Mouse (Mus musculus) granulocyte monocyte progenitor cell, adult 5-6 weeks (primary cell): ENCODE measurements at regions not wholly inside any gene's neighbourhood (a gene's known extent, or its start where the extent isn't known, plus 50 kb on each side); places are given as distances from the start of the nearest gene placed in this dataset.

ENCODE experiments used
- ATAC-seq: replicated peaks from 2 replicates; pipeline ENCODE4 v1.8.0; 2016; ENCODE audit warnings: mild to moderate bottlenecking, moderate TSS enrichment, inconsistent platforms; ENCODE audit not compliant: poor library complexity, severe bottlenecking

DNA sequence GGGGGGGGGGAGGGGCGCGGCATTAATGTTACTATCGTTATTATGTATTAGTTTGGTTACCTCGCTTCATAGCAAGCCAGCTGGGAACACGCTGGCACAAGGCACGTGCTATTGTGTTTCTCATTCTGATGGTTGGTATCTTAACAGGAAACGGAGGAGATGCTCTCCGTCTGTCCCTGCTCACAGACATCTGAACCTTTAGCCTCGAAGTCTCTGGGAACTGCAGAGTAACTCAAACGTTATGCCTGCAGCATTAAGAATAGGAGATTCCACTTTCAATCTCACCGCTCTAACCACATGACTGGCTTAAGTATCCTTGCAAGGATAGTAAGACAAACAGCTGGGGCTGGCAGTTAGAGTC lies 80.0 kb downstream of the Nfkbiz start:
- no peak for ATAC-seq

- no peak for ATAC-seq
Measured at GRCm38 (mm10) chr16:55757952-55758706, 80.6 kb downstream of the Nfkbiz start.

- peak; percentile 28 for ATAC-seq
Measured at GRCm38 (mm10) chr16:55757422-55757815, 81.3 kb downstream of the Nfkbiz start.

DNA sequence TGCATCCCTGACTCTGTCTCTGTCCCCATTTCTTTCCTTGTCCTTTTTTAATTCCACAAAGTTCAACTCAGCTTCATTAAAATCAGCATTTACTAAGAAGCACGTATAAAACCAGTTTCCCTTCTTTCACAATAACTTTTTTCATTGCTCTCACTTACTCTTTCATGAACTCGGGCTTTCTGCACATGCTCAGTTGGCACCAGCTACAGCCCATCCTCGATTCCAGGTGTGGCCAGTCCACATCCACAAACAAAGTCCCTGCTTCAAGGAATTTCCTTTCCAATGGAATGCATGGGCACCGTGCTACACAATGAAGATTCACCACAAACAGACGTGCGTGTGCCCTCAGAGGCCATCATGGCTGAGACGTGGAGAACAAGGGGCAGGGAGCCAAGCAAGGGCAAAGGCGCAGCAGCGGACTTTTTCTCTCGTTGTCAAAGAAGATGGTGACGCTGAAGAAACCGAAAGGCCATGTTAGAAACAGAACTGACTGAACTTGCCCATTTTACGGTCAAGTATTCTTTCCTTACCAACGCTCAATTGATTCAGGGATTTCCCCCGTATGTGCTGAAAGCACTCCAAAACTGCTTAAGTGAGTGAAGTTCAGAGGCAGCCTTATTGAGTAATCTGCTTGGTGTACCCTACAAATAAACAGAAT lies 81.8 kb downstream of the Nfkbiz start:
- no peak for ATAC-seq

- ATAC-seq: no peak
Measured at GRCm38 (mm10) chr16:55755309-55755832, 83.3 kb downstream of the Nfkbiz start.

DNA sequence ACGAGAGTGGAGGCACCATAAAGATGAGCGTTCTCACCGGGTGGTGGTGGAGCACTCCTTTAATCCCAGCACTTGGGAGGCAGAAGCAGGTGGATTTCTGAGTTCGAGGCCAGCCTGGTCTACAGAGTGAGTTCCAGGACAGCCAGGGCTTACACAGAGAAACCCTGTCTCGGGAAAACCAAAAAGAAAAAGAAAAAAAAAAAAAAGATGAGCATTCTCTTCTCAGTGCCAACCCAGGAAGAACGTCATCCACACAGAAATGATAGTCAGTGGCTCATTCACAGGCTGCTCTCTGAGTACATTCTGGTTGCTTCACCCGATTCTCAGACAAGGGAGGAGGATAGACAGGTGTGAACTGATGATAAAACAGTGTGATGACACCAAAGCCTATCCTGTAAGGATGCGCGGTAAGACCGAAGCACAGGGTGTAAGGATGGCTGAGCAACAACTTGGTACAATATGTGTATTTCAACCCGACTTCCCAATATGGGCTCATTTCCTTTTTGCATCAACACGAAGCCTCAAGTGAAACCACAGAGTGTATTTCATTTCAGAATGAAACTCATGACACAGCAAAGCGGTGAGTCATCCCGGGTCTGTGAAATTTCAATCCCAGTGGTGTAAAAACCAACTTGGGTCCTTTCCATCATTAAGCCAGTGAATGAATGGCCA lies 84.5 kb downstream of the Nfkbiz start:
- ATAC-seq: peak; percentile 91

GRCm38 (mm10) chr16:55753380-55753779 lies 85.3 kb downstream of the Nfkbiz start:
- no peak for ATAC-seq

DNA sequence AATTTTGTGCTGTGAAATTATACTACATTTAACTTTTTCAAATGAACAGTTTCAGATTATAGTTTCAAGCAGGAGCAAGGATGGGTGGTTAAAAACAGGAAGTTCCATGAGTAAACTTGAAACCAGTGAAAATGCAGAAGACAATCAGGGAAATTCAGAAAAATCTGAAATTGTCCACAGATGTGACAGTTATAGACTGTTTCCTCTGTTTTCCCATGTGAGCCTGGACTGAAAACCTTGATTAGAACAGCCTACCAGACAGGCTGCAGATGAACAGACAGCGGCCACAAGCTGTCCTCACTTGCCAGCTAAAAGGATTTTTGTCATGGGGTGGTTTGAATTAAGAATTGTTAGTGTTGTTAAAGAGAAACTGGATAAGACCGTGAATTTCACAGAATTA lies 91.4 kb downstream of the Nfkbiz start:
- ATAC-seq: peak; percentile 92

DNA sequence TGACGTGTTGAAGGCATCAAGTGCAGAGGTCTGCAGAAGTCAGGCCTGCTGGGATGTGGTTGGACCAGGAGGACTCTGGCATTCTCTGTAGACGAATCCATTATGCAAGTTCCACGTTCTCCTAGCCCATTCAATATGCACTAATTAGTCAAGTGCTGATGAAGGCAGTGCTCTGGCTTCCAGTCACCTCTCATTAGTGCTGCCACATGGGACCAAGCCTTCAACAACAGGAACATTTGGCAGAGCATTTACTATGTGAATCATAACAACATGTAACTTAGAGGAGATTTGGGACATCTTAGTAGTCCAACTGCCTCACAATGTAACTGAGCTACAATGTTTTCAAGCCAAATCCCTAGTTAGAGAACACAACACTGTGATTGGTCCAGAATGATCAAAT lies 92.5 kb downstream of the Nfkbiz start:
- ATAC-seq: no peak

DNA sequence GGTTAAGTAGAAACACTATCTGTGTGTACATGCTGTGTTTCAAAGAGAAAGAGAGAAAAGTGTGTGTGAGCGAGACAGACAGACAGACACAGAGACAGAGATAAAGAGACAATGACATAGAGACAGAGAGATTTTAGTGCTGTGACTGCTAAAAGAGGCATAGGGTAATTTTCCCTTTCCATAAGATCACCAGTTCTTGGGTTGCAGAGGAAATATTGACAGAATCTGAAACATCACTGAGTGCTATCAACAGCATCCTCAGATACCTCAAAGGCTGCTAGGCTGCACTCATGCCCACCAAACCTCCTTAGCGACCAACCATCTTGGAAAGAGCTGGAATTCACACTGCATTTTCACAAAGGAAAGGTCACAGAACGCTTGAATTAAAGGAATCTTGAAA lies 93.6 kb downstream of the Nfkbiz start:
- ATAC-seq: no peak

GRCm38 (mm10) chr16:55741099-55741863 lies 97.4 kb downstream of the Nfkbiz start:
- ATAC-seq: no peak

DNA sequence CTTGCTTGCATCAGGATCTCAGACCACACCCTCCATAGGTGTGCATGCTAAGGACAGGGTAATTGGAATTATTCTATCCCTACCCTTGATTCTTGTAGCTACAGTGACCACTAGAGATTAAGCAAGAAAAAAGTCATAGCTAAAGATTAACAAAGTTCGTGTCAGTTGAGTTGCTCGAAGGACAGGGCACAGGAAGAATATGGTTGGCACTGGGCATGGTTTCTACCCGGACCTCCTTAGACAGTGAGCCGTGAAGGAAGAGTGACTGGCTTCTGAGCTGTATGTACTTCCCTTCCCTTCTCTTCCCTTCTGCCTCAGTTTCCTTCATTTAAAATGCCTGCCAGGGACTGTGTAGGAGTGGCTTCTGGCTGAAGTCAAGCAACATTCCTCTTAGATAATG lies 100.0 kb downstream of the Nfkbiz start:
- ATAC-seq: no peak

DNA sequence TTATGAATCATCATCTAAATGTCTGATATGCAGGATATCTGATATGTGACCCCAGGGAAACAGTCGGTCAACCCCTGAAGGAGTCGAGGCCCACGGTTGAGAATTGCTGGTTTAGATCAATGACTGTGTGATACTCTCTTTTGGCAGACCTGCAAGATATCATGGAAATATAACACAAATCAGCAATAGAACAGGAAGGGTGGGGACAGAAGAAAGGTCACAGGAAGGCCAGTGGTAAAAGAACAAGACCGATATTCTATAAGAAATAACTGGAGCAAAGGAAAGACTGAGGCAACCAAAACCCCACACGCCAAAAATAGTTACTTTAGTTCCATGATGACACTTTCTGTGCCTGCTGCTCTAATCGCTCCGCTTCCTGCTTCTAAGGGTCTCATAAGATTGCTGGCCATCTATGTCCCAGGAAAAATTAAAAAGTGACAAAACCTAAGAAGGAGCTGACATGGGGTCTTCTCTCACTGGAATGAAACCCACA lies 103.2 kb downstream of the Nfkbiz start:
- ATAC-seq: no peak

- ATAC-seq: no peak
Measured at GRCm38 (mm10) chr16:55734301-55734700, 104.4 kb downstream of the Nfkbiz start.

DNA sequence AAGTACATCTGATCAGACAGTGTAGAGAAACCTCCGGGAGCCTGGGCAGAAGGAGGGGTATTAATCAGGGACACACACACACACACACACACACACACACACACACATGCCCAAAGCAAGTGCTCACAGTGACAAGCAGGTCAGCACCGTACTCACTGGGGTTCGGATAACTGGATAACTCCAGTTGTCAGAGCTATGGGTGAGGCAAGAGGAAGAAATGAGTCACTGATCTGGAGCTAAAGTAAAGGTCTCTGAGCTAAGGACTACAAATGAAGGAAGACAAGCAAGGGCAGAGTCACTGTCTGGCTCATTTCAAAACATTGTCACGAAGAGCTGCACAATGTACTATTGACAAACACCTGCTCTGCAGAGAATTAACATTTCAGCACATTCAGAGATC lies 104.9 kb downstream of the Nfkbiz start:
- ATAC-seq: no peak

- ATAC-seq: no peak
Measured at GRCm38 (mm10) chr16:55731003-55731402, 107.7 kb downstream of the Nfkbiz start.

GRCm38 (mm10) chr16:55726538-55726937 lies 112.2 kb downstream of the Nfkbiz start:
- ATAC-seq: no peak

DNA sequence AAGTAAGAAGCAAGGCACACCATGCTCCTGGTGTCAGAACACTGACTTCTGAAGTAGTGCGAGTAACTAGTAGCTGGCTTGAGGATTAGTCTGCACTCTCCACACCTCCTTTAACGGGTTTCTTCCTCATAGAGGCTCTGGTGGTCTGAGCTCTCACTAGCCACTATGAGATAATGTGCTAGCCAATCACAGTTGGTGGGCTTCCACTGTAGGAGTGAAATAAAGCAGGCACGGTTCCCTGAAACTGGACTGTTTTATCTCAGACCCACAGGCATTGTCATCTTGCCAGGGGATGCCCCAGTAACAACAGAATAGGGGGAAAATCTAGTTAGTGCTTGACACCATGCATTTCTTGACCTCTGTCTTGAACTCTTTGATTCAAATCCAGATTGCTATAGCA lies 118.3 kb downstream of the Nfkbiz start:
- no peak for ATAC-seq

DNA sequence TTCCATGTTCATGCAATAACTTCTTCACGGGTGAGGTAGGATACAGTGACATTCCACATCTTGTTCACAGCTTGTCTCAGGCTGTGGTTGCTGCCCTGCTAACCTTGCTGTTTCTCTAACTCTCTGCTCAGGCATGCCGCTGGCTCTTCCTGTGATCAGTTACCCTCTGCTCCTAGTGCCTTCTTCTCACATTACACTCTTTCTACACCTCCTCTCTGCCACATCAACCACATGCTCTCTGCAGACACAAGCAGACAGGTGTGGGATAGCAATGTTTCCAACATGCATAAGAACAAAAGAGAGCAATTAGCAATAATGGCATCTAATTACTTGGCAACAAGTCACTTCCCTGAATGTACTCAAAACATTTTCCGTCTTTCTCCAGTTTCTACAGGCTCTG lies 128.7 kb downstream of the Nfkbiz start:
- no peak for ATAC-seq

- ATAC-seq: no peak
Measured at GRCm38 (mm10) chr16:55706502-55706901, 132.2 kb downstream of the Nfkbiz start.
